Mouse (Mus musculus): ENCODE measurements around the gene Casz1.

Casz1 gene

DNA sequence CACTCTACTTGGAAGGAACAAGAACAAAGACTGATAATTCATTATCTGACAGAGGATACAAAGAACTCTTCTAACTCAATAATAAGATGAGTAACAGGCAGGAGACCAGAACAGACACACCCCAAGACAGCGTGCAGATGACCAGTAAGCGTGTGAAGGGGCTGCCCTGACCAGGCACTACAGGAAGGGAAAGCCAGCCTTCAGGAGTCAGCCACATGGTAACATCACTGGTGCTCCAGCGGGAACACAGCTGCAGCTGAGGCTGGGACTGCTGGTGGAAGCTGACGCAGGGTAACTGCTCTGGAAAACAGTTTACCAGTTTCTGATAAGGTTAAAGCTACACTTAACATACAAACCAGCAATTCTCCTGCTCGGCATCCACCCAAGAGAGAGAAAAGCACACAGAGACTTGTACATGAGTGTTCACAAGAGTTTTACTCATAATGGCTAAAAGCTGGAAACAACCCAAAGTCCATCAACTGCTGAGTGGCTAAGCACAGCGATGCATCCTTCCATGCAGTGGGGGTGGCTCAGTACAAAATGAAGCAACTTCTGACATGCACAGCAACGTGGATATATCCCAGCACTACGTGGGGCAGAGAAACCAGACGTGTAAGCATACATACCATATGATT lies 174.1 kb downstream of the Casz1 start:
- no peak for DNase-seq

DNA sequence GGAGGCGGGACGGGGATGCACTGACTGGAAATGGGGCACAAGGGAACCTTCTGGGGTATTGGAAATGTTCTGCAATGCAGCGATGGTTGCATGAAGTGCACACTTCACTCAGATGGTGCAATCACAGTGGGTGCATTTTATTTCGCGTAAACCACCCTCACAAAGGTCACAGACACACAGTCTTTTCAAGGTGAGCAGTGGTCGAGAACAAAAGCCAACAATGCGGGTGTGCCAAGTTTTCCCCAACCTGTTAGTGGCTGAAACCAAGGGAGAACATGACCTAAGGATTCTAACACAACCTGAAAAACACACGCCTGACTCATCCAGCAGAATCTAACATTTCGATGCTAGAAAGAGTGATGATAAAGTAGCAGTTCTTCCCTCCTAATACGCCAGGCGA lies 174.7 kb downstream of the Casz1 start:
- no peak for DNase-seq

DNA sequence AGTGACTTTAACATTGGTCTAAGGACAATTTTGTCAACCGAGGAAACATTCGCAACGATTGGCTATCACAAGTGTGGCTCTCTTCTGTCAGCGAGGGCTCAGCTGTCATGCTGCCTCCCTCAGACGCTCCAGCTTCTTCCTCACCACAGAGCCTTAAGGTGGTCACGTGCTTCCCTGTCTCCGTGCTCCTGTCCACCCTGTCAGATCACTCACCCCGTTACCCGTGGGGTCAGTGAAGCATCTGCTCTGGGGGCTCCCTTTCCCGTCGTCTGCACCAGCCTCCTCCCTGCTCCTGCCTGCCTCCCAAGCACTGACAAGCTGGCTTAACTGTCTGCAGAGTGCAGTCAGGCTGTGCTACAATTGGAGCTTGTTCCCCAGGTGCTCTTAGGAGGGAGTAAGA lies 175.6 kb downstream of the Casz1 start:
- no peak for DNase-seq

DNA sequence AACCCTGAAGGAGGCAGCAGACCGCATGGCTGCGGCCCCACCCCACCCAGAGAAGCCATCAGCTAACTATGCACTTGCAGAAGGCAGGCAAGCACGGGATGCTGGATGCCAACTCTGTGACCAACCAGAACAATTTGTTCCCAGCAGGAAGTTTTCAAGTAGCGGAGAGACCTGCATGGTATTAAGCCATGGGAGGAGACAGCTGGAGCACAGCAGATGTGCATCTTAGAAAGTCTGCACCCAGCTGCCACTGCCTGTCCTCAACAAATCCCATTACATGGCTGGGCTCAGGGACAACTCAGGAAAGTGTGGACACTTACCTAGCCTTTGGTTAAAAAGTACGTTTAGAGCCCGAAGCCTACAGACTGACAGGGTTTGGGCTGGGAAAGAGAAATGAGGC lies 178.0 kb downstream of the Casz1 start:
- no peak for DNase-seq

DNA sequence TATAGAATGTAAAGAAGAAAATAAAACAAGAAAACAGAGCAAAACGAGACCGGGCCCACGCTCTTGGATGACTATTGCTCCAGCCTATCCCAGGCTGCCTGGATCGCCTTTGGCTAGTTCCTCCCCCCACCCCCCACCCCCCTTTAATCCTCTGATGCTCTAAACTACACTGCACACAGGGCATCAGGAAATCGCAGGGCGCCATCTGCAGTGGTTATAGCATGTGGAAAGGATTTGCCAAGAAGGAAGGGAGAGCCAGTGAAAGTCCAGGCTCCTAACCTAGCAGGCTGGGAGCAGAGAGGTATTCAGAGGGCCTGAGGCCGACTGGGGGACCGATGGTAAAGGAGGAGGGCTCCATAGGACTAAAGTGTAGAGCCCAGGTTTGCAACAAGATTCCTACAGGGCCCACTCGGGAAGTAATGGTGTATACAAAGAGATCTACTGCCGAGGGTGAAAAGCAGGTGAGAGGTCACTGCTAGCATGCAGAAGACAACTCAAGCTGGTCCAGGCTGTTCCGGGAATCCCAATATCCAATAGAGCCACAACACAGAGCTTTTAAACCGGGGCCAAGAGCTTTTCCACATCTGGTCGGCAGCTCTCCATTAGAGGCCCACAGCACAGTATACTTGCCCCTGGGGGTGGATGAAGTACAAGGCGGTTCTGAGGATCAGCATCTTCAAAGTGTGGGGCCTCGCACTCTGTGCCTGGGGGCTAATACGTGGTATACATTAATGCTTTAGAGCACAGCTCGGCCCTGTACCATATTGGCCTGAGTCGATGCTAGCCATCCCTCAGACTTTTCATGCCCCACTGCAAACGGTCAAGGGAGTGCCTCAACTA lies 180.7 kb downstream of the Casz1 start:
- no peak for DNase-seq

DNA sequence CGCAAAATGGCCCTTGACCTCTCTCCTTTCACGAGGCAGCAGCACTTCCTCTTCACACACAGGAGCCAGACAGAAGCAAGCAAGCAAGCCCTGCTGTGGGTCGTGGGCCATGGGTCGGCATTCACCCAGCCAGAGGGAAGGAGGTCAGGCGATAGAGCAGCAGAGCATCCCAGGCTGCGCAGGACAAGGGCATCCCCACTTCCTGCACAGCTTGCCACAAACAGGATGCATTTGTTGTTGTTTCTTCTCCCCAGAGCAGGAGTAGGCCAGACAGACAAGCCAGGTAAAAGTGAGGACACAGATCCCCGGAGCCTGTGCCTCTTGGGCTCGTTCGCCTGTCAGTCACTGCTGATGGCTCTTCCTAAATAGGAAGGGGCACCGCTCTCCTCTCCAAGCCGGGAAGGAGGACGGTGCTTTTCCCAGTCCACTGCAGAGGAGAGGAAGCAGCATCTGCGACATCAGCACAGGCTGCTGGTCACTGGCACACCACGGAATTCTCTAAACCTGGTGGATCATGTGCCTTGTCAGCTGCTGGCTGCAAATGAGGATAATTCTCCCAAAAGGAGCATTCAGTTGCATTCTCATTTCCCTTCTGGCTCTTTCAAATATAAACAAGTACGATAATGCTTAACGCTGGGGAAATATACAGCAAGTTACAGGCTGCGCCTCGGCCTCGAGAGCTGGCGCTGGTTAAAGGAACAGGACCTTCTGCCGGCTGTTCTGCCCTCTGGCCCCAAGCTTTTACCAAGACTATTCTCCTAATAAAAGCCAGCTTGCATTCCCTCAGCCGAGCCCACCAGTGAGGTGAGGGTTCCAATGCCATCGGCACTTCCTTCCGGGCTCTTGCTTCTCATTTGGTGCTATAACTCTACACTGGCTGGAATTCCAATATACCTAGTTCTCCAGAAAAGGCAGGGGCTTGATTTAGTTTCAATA lies 181.6 kb downstream of the Casz1 start:
- DNase-seq, result no peak

DNA sequence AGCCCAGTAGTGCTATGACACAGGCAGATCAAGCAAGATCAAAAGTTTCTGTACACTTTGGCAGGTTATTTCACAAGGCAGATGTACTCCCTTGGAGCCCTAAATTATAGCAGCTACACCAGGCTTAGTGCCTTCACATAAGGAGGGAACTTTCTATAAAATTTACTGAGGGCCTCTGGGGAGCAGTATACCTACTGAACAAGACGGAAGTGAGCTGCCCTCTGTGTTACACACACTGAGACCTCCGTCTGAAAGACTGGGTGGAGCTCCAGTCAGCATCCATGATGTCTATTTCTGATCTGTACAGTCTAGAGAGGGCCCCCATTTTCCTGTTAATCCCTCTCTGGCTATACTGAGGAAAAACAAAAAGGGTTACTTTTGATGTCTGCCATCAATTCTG lies 185.8 kb downstream of the Casz1 start:
- DNase-seq, result no peak

DNA sequence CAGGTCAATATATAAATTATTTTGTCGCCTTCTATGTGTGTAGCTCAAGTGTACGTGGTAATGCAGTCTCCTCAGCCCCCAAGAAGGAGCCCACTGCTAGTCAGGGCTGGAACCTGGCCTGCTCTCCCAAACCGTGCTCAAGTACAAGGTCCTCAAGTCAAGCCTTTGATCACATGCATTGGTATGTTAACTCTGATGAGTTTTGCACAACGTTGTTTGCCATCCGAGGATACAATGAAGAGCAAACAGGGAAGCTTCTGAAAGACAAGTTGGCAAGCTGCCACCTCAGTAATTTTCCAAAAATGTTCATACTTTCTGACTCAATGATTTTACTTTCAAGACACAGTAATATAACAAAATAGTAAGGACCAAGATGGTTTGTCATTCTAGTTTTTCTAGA lies 189.7 kb downstream of the Casz1 start:
- DNase-seq, result no peak

DNA sequence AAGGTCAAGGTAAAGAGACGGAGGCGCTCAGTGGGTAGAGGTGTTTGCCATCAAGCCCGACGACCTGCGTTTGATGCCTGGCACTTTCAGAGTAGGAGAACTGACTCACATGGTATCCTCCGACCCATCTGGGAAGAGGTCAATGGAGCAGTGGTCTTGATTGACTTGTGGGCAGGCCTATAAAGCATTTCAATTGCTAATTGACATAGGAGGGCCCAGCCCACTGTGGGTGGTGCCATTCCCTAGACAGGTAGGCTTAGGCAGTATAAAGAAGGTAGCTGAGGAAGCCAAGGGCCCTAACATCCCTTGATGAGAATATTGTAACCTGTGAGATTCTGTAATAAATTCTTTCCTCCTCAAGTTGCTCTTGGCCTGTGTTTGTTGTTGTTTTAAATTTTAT lies 196.5 kb downstream of the Casz1 start:
- DNase-seq, result no peak

DNA sequence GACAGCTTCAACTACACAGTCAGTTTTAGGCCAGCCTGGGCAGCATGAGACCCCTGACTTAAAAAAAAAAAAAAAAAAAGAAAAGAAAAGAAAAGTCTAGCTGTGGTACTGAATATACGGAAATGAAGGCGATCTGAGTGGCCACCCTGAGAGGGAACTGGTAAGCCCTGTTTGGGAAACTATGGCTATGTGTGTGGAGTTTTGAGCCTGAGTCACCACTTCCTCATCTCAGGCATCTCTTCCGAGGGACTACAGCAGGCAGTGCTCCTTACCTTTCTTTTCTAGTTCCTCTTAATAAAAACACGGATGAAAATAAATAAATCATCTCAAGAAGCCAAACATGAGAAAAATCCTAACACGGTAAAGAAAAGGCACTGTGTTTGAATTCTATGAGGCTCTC lies 197.3 kb downstream of the Casz1 start:
- no peak for DNase-seq

DNA sequence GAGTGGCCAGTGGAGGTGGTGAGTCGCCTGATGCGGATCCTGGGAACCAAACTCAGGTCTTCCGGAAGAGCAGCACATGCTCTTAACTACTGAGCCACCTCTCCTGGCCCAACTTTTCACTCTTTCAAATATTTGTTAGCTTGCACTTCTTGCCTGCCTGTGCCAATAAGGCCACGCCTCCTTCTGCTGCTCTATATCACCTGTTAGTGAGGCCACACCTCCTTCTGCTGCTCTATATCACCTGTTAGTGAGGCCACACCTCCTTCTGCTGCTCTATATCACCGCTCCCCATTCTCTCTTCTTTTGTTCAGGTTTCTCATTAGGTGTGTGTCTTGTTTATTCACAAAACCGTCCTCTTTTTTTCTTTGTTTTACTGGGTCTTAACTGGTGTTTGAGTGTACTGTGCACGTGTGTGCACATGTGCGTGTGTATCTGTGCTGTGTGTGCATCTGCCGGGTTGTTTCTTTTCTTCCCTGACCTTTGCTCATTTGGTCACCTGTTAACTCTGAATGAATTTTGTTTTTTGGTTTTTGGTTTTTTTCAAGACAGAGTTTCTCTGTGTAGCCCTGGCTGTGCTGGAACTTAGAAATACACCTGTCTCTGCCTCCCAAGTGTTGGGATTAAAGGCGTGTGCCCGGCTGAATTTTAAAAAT lies 198.3 kb downstream of the Casz1 start:
- DNase-seq, result no peak
